Comparison of ENCODE assay signal across 34 mouse cellular contexts in the genomic region with DNA sequence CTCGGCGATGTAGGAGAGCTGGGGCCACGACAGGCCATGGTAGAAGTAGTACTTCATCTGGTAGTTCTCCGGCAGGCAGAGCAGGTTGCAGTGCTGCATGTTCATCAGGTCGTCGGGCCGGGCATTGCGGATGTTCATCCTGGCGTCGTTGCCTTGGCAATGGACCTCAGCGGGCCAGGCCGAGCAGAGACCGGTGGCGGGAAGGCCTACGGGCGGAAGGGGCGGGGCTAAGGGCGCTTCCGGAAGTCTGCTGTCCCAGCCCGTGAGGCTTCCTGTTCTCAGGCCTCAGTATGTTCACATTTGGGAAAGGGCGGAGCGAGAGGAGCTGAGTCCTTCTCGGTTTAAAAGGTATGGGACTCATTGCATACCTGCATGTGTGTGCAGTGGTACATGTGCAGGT. TPM values are rescaled to one million over a fixed set of nuclear protein-coding genes. Genes with fewer than 3 reads are reported as not detected.
DNase-seq lines count a peak whose midpoint lies in the region; ATAC-seq lines count a peak whose summit lies in the region.
"Had no signal": no experiment of that assay in that cellular context is flagged by ENCODE, and none has a peak within 500 bp of the region (broad histone marks: within the 10 kb centered on the region; RNA-seq: fewer than 3 reads in every experiment).

Naa11 (minus strand) TSS at position 220 of the 400 bp plus-strand sequence.

- 88% methylated on average over 23 of the region's 23 CpGs for WGBS in heart, embryonic 11.5 days (ENCODE audit: insufficient replicate concordance)
- WGBS in heart, embryonic 12.5 days = 93% methylated on average over 23 of the region's 23 CpGs

- peak; percentile 3 for DNase-seq in urinary bladder, postnatal 14 days (ENCODE audit: low spot score)
- no peak for DNase-seq in urinary bladder, adult 2 months (ENCODE audit: low spot score)
- peak; percentile 89 for DNase-seq in R1 (ENCODE audit: low read depth, low spot score)
- DNase-seq in testis, postnatal 14 days (ENCODE audit: low spot score) = peak; percentile 84
- no peak for DNase-seq in layer of hippocampus, adult 9-10 months (ENCODE audit: low spot score)
- DNase-seq in layer of hippocampus, postnatal 25 days (ENCODE audit: extremely low spot score in 1 of 2, low spot score in 1 of 2) = no peak
- DNase-seq: adrenal gland, postnatal 25 days; B cell, adult 2 months; cerebellum, adult 9-10 months; gastrocnemius, adult 2 months; heart, postnatal 10 days; kidney, postnatal 36 days; retina, postnatal 1 day; right cerebral cortex, postnatal 25 days; spleen, adult 18-20 months had no signal

- 0 out of 2 replicates have a peak, but pooled peaks have one; percentile 10 for ATAC-seq in heart, embryonic 11.5 days (replicated peaks; ENCODE audit: insufficient number of reproducible peaks, low FRiP score, low TSS enrichment)
- ATAC-seq in heart, embryonic 12.5 days (ENCODE audit: insufficient number of reproducible peaks, low FRiP score) = no peak
- ATAC-seq: hindbrain, postnatal 0 days; intestine, embryonic 16.5 days; lung, postnatal 0 days; midbrain, embryonic 15.5 days had no signal

- H3K9ac ChIP-seq in heart, embryonic 11.5 days (ENCODE audit: low read depth, low read length) = no peak within 1 kb of the TSS
- H3K9ac ChIP-seq in heart, embryonic 12.5 days = no peak within 1 kb of the TSS
- H3K9ac ChIP-seq: forebrain, embryonic 12.5 days; midbrain, embryonic 15.5 days; neural tube, embryonic 12.5 days had no signal

- H3K4me3 ChIP-seq in heart, embryonic 11.5 days (ENCODE audit: low read depth, low read length) = no peak within 1 kb of the TSS
- no peak within 1 kb of the TSS for H3K4me3 ChIP-seq in heart, embryonic 12.5 days
- H3K4me3 ChIP-seq: forebrain, embryonic 12.5 days; gastrocnemius, adult 2 months; heart, embryonic 10.5 days; limb, embryonic 10.5 days; midbrain, embryonic 15.5 days; neural tube, embryonic 12.5 days had no signal

- no peaks in the 10 kb centered on the region for H3K9me3 ChIP-seq in heart, embryonic 11.5 days (replicated peaks; ENCODE audit: control insufficient read depth, low read length)
- H3K9me3 ChIP-seq in heart, embryonic 12.5 days (replicated peaks) = no peaks in the 10 kb centered on the region
- H3K9me3 ChIP-seq: forebrain, embryonic 12.5 days; heart, embryonic 10.5 days; limb, embryonic 10.5 days; midbrain, embryonic 15.5 days; neural tube, embryonic 12.5 days had no signal

- no peaks in the 10 kb centered on the region for H3K36me3 ChIP-seq in heart, embryonic 11.5 days (ENCODE audit: control insufficient read depth, insufficient read depth, low read length)
- no peaks in the 10 kb centered on the region for H3K36me3 ChIP-seq in heart, embryonic 12.5 days
- H3K36me3 ChIP-seq: forebrain, embryonic 12.5 days; heart, embryonic 10.5 days; limb, embryonic 10.5 days; midbrain, embryonic 15.5 days; neural tube, embryonic 12.5 days had no signal

- H3K4me2 ChIP-seq in heart, embryonic 11.5 days = no peak within 1 kb of the TSS
- H3K4me2 ChIP-seq in heart, embryonic 12.5 days = no peak within 1 kb of the TSS
- H3K4me2 ChIP-seq: forebrain, embryonic 12.5 days; midbrain, embryonic 15.5 days; neural tube, embryonic 12.5 days had no signal

- no peak within 1 kb of the TSS for H3K27ac ChIP-seq in heart, embryonic 11.5 days (ENCODE audit: low read depth, low read length)
- H3K27ac ChIP-seq in heart, embryonic 12.5 days (ENCODE audit: poor library complexity, severe bottlenecking) = no peak within 1 kb of the TSS
- H3K27ac ChIP-seq: forebrain, embryonic 12.5 days; gastrocnemius, adult 2 months; heart, embryonic 10.5 days; hindbrain, postnatal 0 days; limb, embryonic 10.5 days; midbrain, embryonic 15.5 days; neural tube, embryonic 12.5 days had no signal

- H3K27me3 ChIP-seq in heart, embryonic 11.5 days (ENCODE audit: control insufficient read depth, insufficient read depth, low read length) = no peaks in the 10 kb centered on the region
- no peaks in the 10 kb centered on the region for H3K27me3 ChIP-seq in heart, embryonic 12.5 days (replicated peaks)
- H3K27me3 ChIP-seq: forebrain, embryonic 12.5 days; midbrain, embryonic 15.5 days; neural tube, embryonic 12.5 days had no signal

- H3K4me1 ChIP-seq in heart, embryonic 11.5 days (ENCODE audit: control insufficient read depth, insufficient read depth, low read length) = no peaks in the 10 kb centered on the region
- peaks cover 17% of the 10 kb centered on the region for H3K4me1 ChIP-seq in heart, embryonic 12.5 days (replicated peaks)
- H3K4me1 ChIP-seq: forebrain, embryonic 12.5 days; limb, embryonic 10.5 days; midbrain, embryonic 15.5 days; neural tube, embryonic 12.5 days had no signal

RNA-seq across cellular contexts. Expression of gene Naa11, which starts in this region (rescaled TPM):
- 0.06 TPM in 1 of 2 replicates, not detected in the other for polyA plus RNA-seq in heart, embryonic 11.5 days (2014; fragmentation: Nextera tagmentation; extraction: Ambion mirVana)
- polyA plus RNA-seq in heart, embryonic 12.5 days (2016; fragmentation: Nextera tagmentation; extraction: Ambion mirVana) = 0.06 TPM in 1 of 2 replicates, not detected in the other
- polyA plus RNA-seq in urinary bladder, adult 2 months (2012; rRNA removed) = not detected in 2 replicates
- not detected for total RNA-seq in layer of hippocampus, postnatal 25 days (2021)
- total RNA-seq: adrenal gland, postnatal 25 days; common myeloid progenitor, adult 5-6 weeks; gastrocnemius, adult 2 months; granulocyte monocyte progenitor cell, adult 5-6 weeks; heart, postnatal 10 days; hindbrain, postnatal 0 days; layer of hippocampus, adult 8-10 months; liver, adult 2 months; megakaryocyte progenitor cell, adult 5-6 weeks had no signal
- polyA plus RNA-seq: brain, embryonic 14.5 days; heart, embryonic 10.5 days; hindbrain, embryonic 11.5 days; intestine, embryonic 16.5 days; kidney, embryonic 14.5 days; limb, embryonic 10.5 days; liver, adult 2 months; liver, embryonic 16.5 days; midbrain, embryonic 15.5 days; neural tube, embryonic 12.5 days had no signal

Comparison
In these comparisons a context has a peak if more than half of its experiments do, and no peak if none do; other contexts are left out.
1. DNase-seq: peak in urinary bladder, postnatal 14 days (single experiment), R1 (single experiment) and testis, postnatal 14 days (single experiment); none in urinary bladder, adult 2 months (single experiment), layer of hippocampus, adult 9-10 months (single experiment) and layer of hippocampus, postnatal 25 days (0 of 2).
2. Peak in ATAC-seq in heart, embryonic 11.5 days; RNA of the gene not detected or under 1 TPM.